Mouse (Mus musculus) E14TG2a.4 (cell line): ENCODE data around the gene Tapbpl.

Source experiments
- CTCF ChIP-seq: conservative IDR thresholded peaks from 2 replicates; pipeline ENCODE4 v1.5.1; 2014; ENCODE audit warnings: low read length
- POU5F1 ChIP-seq: IDR thresholded peaks from 2 replicates; pipeline ENCODE4 v1.6.1; 2014; ENCODE audit warnings: low read length, borderline replicate concordance

GRCm38 (mm10) chr6:125216898-125217297 is 14.8 kb downstream of the Tapbpl start:
- TF ChIP-seq CTCF = no peak
- no peak for TF ChIP-seq POU5F1
